Mouse (Mus musculus) kidney, embryonic 14.5 days (tissue): ENCODE data around the gene Camkk1. TPM values are rescaled to one million over a fixed set of nuclear protein-coding genes. Genes with fewer than 3 reads are reported as not detected.

Source experiments
- ATAC-seq: fragments of 200-750 bp; cut with Nextera tagmentation; 2 replicates; pipeline ENCODE4 v1.8.0; 2017; ENCODE audit warnings: moderate number of reproducible peaks, mild to moderate bottlenecking, moderate TSS enrichment, moderate library complexity; ENCODE audit not compliant: low FRiP score, low TSS enrichment
- H3K27ac ChIP-seq: fragments of 300-500 bp; sonication (generic); 2 replicates; pipeline ENCODE4 v1.5.1; 2014; ENCODE audit warnings: low read depth, mild to moderate bottlenecking, low read length, moderate library complexity, mixed read lengths
- H3K27me3 ChIP-seq: fragments of 300-500 bp; sonication (generic); 2 replicates; pipeline ENCODE4 v1.6.1; 2014; ENCODE audit warnings: mild to moderate bottlenecking, low read length; ENCODE audit not compliant: control insufficient read depth, insufficient read depth
- H3K36me3 ChIP-seq: fragments of 300-500 bp; sonication (generic); 2 replicates; pipeline ENCODE4 v1.6.1; 2014; ENCODE audit warnings: low read length, mixed read lengths; ENCODE audit not compliant: control insufficient read depth, insufficient read depth
- H3K4me1 ChIP-seq: fragments of 300-500 bp; sonication (generic); 2 replicates; pipeline ENCODE4 v1.6.1; 2014; ENCODE audit warnings: low read length, mixed read lengths; ENCODE audit not compliant: control insufficient read depth, insufficient read depth
- H3K4me2 ChIP-seq: fragments of 300-500 bp; sonication (generic); replicated peaks from 2 replicates; pipeline ENCODE4 v1.6.1; 2014; ENCODE audit warnings: low read depth, mild to moderate bottlenecking, low read length
- H3K4me3 ChIP-seq: fragments of 300-500 bp; sonication (generic); 2 replicates; pipeline ENCODE4 v1.5.1; 2014; ENCODE audit warnings: mild to moderate bottlenecking, low read length
- H3K9ac ChIP-seq: fragments of 300-500 bp; sonication (generic); 2 replicates; pipeline ENCODE4 v1.6.1; 2014; ENCODE audit warnings: low read depth, mild to moderate bottlenecking, low read length, moderate library complexity
- H3K9me3 ChIP-seq: fragments of 300-500 bp; sonication (generic); 2 replicates; pipeline ENCODE4 v1.6.1; 2016; ENCODE audit warnings: low read length; ENCODE audit not compliant: control insufficient read depth
- WGBS: fragments of 180-500 bp; shearing (Covaris S2); extraction: QIAGEN DNeasy Blood & Tissue Kit; methylation state at CpG from one replicate; pipeline ENCODE4 v1.1.7; 2014; 5-methylcytosine and 5-hydroxymethylcytosine counted together
- polyA plus RNA-seq: library from polyadenylated mRNA; unstranded; fragments of >200 nt; fragmentation: Nextera tagmentation; extraction: Ambion mirVana; gene quantifications from 2 replicates; pipeline ENCODE4 v1.2.1, GENCODE M21; 2014

Camkk1 gene
- polyA plus RNA-seq, 1 experiment from 2014 or later: 2.8 TPM

GRCm38 (mm10) chr11:73084804-73085231 lies 66.0 kb downstream of the Camkk1 start:
- Histone ChIP-seq H3K4me3 (no peak overlapping the region), H3K27ac (no peak overlapping the region), H3K27me3 (no peaks in the 10 kb centered on the region), H3K9me3 (no peaks in the 10 kb centered on the region), H3K36me3 (peaks cover 28% of the 10 kb centered on the region), H3K9ac (no peak overlapping the region), H3K4me1 (0 out of 2 replicates have a peak, but pooled peaks cover 2% of the 10 kb centered on the region), H3K4me2 (no peak overlapping the region)
- ATAC-seq: no peak
- 69% methylated on average over 10 of the region's 10 CpGs for WGBS

- no peak overlapping the region for H3K9ac ChIP-seq
- no peak overlapping the region for H3K4me2 ChIP-seq
- no peaks in the 10 kb centered on the region for H3K9me3 ChIP-seq
- WGBS: 72% methylated on average over 7 of the region's 7 CpGs
- no peak overlapping the region for H3K27ac ChIP-seq
- H3K36me3 ChIP-seq: peaks cover 24% of the 10 kb centered on the region
- ATAC-seq: no peak
- no peaks in the 10 kb centered on the region for H3K27me3 ChIP-seq
- 0 out of 2 replicates have a peak, but pooled peaks cover 2% of the 10 kb centered on the region for H3K4me1 ChIP-seq
- no peak overlapping the region for H3K4me3 ChIP-seq
These were observed 66.6 kb downstream of the Camkk1 start for GRCm38 (mm10) chr11:73085391-73085790.

DNA sequence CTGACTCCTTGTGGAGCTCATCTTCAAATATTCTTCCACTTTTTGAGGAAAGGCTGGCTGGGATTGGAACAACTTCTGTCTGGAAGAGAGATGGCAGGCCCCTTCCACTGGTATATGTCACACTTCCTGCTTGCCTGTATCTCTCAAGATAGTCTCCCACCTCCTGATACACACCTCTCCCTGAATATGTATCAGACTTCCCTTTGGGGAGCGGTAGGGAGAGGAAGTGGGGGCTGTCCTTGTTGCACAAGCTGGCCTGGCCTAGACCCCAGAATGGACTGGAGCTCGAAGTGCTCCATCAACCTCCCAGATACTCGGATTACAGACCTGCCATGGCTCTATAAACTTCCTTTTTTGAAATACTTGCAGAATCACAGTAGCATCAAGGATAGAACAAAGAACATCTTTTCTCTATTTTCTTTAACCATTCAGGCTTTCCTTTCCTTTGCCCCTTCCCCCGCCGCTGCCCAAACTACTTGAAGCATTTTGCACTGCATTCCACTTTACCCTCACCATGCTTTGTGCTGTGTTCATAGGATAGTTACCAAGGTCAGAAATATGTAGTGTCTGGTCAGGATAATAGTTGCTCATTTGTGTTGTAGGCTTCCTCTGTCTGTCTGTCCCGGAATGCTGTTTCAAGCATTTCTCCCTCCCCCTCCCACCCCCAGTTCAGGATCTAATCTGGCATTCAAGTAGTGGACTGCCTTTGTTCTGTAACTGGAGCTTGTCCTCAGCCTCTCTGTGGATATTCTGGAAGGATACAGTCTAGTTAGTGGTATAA lies 69.1 kb downstream of the Camkk1 start:
- no peak overlapping the region for H3K4me2 ChIP-seq
- ATAC-seq: no peak
- H3K4me3 ChIP-seq: no peak overlapping the region
- H3K9me3 ChIP-seq: no peaks in the 10 kb centered on the region
- H3K27me3 ChIP-seq: no peaks in the 10 kb centered on the region
- H3K36me3 ChIP-seq: peaks cover 6% of the 10 kb centered on the region; the same call in 1 of the 2 replicates
- 58% methylated on average over 6 of the region's 6 CpGs for WGBS
- no peak overlapping the region for H3K27ac ChIP-seq
- H3K4me1 ChIP-seq: 0 out of 2 replicates have a peak, but pooled peaks cover 2% of the 10 kb centered on the region
- H3K9ac ChIP-seq: no peak overlapping the region

GRCm38 (mm10) chr11:73090283-73090682 lies 71.5 kb downstream of the Camkk1 start, which contains the start of gene Itgae:
Gene Itgae (plus strand): TSS chr11:73090583.
- H3K9ac ChIP-seq: no peak within 1 kb of the TSS
- no peaks in the 10 kb centered on the region for H3K36me3 ChIP-seq
- H3K4me1 ChIP-seq: 0 out of 2 replicates have a peak, but pooled peaks cover 2% of the 10 kb centered on the region
- H3K4me3 ChIP-seq: no peak within 1 kb of the TSS
- no peaks in the 10 kb centered on the region for H3K9me3 ChIP-seq
- H3K27me3 ChIP-seq: no peaks in the 10 kb centered on the region
- H3K4me2 ChIP-seq: no peak within 1 kb of the TSS
- WGBS: 82% methylated on average over 4 of the region's 4 CpGs
- no peak for ATAC-seq
- no peak within 1 kb of the TSS for H3K27ac ChIP-seq

DNA sequence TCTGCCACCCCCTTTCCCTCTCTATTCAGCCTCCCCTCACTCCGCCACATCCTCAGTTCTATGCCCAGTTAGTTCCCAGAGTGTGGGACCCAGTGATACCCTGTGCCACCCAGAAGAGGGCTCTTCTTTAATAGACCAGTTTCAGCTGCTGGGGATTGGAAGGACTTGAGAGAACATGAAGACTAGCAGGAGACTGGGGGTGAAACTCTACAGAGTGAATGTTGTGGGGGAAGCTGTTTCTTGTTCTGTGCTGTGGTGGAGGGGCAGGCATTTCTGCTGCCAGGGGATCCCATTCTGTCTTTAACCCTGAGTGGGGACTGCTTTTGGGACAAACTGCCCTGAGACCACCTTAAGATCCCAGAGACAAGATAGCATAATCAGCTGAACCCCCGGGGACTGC lies 72.0 kb downstream of the Camkk1 start:
- Histone ChIP-seq H3K4me3 (no peak overlapping the region), H3K4me2 (no peak overlapping the region), H3K27me3 (no peaks in the 10 kb centered on the region), H3K9ac (no peak overlapping the region), H3K4me1 (0 out of 2 replicates have a peak, but pooled peaks cover 2% of the 10 kb centered on the region), H3K27ac (no peak overlapping the region), H3K36me3 (no peaks in the 10 kb centered on the region), H3K9me3 (no peaks in the 10 kb centered on the region)
- ATAC-seq: no peak
- 98% methylated on average over 2 of the region's 2 CpGs for WGBS

Other genes with a start within 250 kb of the Camkk1 start
- 4.4 and 5.5 TPM in 2 replicates for gene Cyb5d2, start 222.9 kb upstream of the Camkk1 start, polyA plus RNA-seq
- gene Zzef1, start 222.8 kb upstream of the Camkk1 start, polyA plus RNA-seq: 9.7 and 10.5 TPM in 2 replicates
- 1.3 and 2.2 TPM in 2 replicates for gene Atp2a3, start 57.8 kb upstream of the Camkk1 start, polyA plus RNA-seq
- 0.61 and 0.76 TPM in 2 replicates for gene P2rx1, start 19.9 kb upstream of the Camkk1 start, polyA plus RNA-seq
- gene Ncbp3, start 28.8 kb downstream of the Camkk1 start, polyA plus RNA-seq: 8.7 and 12.9 TPM in 2 replicates
- 0.20 and 0.24 TPM in 2 replicates for gene Itgae, start 71.6 kb downstream of the Camkk1 start, polyA plus RNA-seq
- 14.5 and 19.5 TPM in 2 replicates for gene Haspin, start 119.3 kb downstream of the Camkk1 start, polyA plus RNA-seq
- 0.34 TPM in 1 of 2 replicates, not detected in the other for gene P2rx5, start 141.4 kb downstream of the Camkk1 start, polyA plus RNA-seq
- gene Emc6, start 158.0 kb downstream of the Camkk1 start, polyA plus RNA-seq: 134 and 156 TPM in 2 replicates
- 195 and 209 TPM in 2 replicates for gene Tax1bp3, start 158.1 kb downstream of the Camkk1 start, polyA plus RNA-seq
- gene Ctns, start 180.0 kb downstream of the Camkk1 start, polyA plus RNA-seq: 15.3 and 19.5 TPM in 2 replicates
- 0.77 and 1.1 TPM in 2 replicates for gene Shpk, start 180.5 kb downstream of the Camkk1 start, polyA plus RNA-seq
- gene Trpv1, start 215.3 kb downstream of the Camkk1 start, polyA plus RNA-seq: not detected in 2 replicates
- 0.14 and 0.15 TPM in 2 replicates for gene Trpv3, start 248.4 kb downstream of the Camkk1 start, polyA plus RNA-seq